Mouse (Mus musculus): ENCODE results near the gene Lmod3. TPM values are rescaled to one million over a fixed set of nuclear protein-coding genes. Genes with fewer than 3 reads are reported as not detected.

The Lmod3 gene
- 0.76 TPM in 1 of 2 replicates, not detected in the other for polyA plus RNA-seq (2015; fragmentation: Nextera tagmentation; extraction: Ambion mirVana)

GRCm38 (mm10) chr6:97252711-97253221 lies at the start of gene Lmod3:
TSS of gene Lmod3 (minus strand) at chr6:97252759.
- Histone ChIP-seq H3K36me3 (ENCODE audit: control insufficient read depth, insufficient read depth, low read length) (no peaks in the 10 kb centered on the region), H3K4me2 (ENCODE audit: low read length) (no peak within 1 kb of the TSS), H3K4me3 (ENCODE audit: low read length) (no peak within 1 kb of the TSS), H3K9me3 (ENCODE audit: control insufficient read depth, low read length) (no peaks in the 10 kb centered on the region), H3K27me3 (replicated peaks; ENCODE audit: control insufficient read depth, insufficient read depth, low read length) (no peaks in the 10 kb centered on the region), H3K9ac (ENCODE audit: low read depth, low read length) (no peak within 1 kb of the TSS), H3K27ac (ENCODE audit: low read depth, low read length) (no peak within 1 kb of the TSS), H3K4me1 (ENCODE audit: control insufficient read depth, insufficient read depth, low read depth, low read length) (no peaks in the 10 kb centered on the region)
- WGBS, result 28% methylated on average over 9 of the region's 9 CpGs
- no peak for ATAC-seq

DNA sequence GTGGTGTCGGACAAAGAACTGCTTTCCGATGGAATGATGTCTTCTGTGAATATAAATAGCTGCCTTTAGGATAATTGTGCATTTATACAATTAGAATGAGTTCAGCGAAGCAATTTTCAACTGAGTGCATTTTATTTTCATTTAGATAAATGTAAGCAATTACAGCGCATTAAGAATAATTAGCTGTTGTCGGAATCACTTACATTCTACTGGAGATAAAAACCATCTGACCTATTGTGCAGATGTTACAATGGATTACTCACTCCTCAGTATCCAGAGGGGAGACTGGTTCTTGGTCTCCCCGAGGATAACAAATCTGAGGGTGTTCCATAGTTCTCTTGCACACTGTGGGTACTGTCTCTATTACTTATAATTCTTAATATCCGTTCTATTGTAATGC lies 49.7 kb upstream of the Lmod3 start:
- H3K9me3 ChIP-seq (ENCODE audit: control insufficient read depth, low read length), result no peaks in the 10 kb centered on the region
- no peak for ATAC-seq
- peaks cover 8% of the 10 kb centered on the region for H3K36me3 ChIP-seq (ENCODE audit: control insufficient read depth, insufficient read depth, low read length)
- H3K9ac ChIP-seq (ENCODE audit: low read depth, low read length), result no peak overlapping the region
- no peak overlapping the region for H3K4me3 ChIP-seq (ENCODE audit: low read length)
- H3K27ac ChIP-seq (ENCODE audit: low read depth, low read length), result no peak overlapping the region
- H3K4me1 ChIP-seq (ENCODE audit: control insufficient read depth, insufficient read depth, low read depth, low read length), result no peaks in the 10 kb centered on the region
- 67% methylated on average over 7 of the region's 7 CpGs for WGBS
- no peak overlapping the region for H3K4me2 ChIP-seq (ENCODE audit: low read length)
- no peaks in the 10 kb centered on the region for H3K27me3 ChIP-seq (replicated peaks; ENCODE audit: control insufficient read depth, insufficient read depth, low read length)

DNA sequence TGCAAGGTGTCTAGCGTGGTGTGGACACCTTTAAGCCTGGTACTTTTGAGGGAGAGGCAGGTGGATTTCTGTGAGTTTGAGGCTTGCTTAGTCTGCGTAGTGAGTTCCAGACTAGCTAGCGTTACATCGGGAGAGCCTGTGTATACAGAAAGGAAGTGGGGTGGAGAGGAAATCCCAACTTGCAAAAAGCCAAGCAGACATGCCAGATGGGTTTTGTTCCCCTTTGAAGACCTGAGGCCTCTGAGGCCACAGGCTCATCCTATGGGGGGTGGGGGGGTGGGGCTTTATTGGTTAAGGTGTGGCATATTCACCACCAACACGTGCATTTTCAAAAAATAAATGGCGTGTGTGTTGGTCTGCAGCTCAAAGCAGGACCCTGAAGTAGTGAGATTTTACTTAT lies 48.1 kb upstream of the Lmod3 start:
- H3K36me3 ChIP-seq (ENCODE audit: control insufficient read depth, insufficient read depth, low read length), result peaks cover 6% of the 10 kb centered on the region; the same call in 1 of the 2 replicates
- H3K4me2 ChIP-seq (ENCODE audit: low read length), result no peak overlapping the region
- H3K4me1 ChIP-seq (ENCODE audit: control insufficient read depth, insufficient read depth, low read depth, low read length), result no peaks in the 10 kb centered on the region
- H3K9me3 ChIP-seq (ENCODE audit: control insufficient read depth, low read length), result no peaks in the 10 kb centered on the region
- ATAC-seq, result no peak
- no peak overlapping the region for H3K27ac ChIP-seq (ENCODE audit: low read depth, low read length)
- H3K4me3 ChIP-seq (ENCODE audit: low read length), result no peak overlapping the region
- WGBS, result 89% methylated on average over 6 of the region's 6 CpGs
- no peaks in the 10 kb centered on the region for H3K27me3 ChIP-seq (replicated peaks; ENCODE audit: control insufficient read depth, insufficient read depth, low read length)
- no peak overlapping the region for H3K9ac ChIP-seq (ENCODE audit: low read depth, low read length)

DNA sequence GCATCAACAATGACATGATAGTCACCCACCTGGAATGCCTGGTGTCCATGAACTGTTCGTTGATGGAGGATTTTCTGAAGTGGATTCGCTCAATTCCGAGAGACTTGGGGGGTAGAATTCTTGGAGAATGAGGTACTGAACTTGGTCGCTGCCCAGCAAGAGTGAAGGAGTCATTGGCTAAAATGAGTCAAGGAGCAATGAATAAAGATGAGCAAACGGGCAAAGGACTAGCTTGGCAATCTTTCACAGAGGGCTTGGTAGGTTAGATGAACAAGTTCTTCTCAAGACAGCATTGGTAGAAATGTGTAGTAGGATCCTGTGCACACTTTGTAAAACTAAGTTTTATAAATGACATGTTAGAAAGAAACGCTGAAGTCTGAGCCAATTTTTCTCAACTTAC lies 47.6 kb upstream of the Lmod3 start:
- Histone ChIP-seq H3K36me3 (ENCODE audit: control insufficient read depth, insufficient read depth, low read length) (peaks cover 10% of the 10 kb centered on the region; the same call in 1 of the 2 replicates), H3K27me3 (replicated peaks; ENCODE audit: control insufficient read depth, insufficient read depth, low read length) (no peaks in the 10 kb centered on the region), H3K4me3 (ENCODE audit: low read length) (no peak overlapping the region), H3K9me3 (ENCODE audit: control insufficient read depth, low read length) (no peaks in the 10 kb centered on the region), H3K27ac (ENCODE audit: low read depth, low read length) (no peak overlapping the region), H3K9ac (ENCODE audit: low read depth, low read length) (no peak overlapping the region), H3K4me2 (ENCODE audit: low read length) (no peak overlapping the region), H3K4me1 (ENCODE audit: control insufficient read depth, insufficient read depth, low read depth, low read length) (no peaks in the 10 kb centered on the region)
- ATAC-seq, result no peak
- 95% methylated on average over 6 of the region's 6 CpGs for WGBS

DNA sequence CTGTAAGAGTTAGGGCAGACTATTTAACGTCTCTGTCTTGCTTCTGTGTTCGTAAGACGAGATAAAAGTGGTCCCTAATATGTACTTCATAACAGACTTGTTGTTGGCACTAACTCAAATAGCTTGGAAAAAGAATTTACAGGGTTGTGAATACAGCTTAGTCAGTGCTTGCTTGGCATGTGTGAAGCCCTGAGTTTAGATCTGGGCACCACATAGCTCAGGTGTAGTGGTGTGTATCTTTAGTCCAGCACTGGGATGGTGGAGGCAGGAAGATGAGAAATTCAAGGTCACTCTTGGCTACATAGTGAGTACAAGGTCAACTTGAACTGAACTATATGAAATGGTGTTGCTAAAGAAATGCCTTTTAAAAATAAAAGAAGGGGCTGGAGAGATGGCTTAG lies 44.6 kb upstream of the Lmod3 start:
- no peak for ATAC-seq
- H3K4me1 ChIP-seq (ENCODE audit: control insufficient read depth, insufficient read depth, low read depth, low read length), result no peaks in the 10 kb centered on the region
- H3K4me2 ChIP-seq (ENCODE audit: low read length), result no peak overlapping the region
- WGBS, result 93% methylated on average over 3 of the region's 3 CpGs
- peaks cover 12% of the 10 kb centered on the region; the same call in 1 of the 2 replicates for H3K36me3 ChIP-seq (ENCODE audit: control insufficient read depth, insufficient read depth, low read length)
- H3K4me3 ChIP-seq (ENCODE audit: low read length), result no peak overlapping the region
- no peak overlapping the region for H3K27ac ChIP-seq (ENCODE audit: low read depth, low read length)
- no peak overlapping the region for H3K9ac ChIP-seq (ENCODE audit: low read depth, low read length)
- no peaks in the 10 kb centered on the region for H3K27me3 ChIP-seq (replicated peaks; ENCODE audit: control insufficient read depth, insufficient read depth, low read length)
- no peaks in the 10 kb centered on the region for H3K9me3 ChIP-seq (ENCODE audit: control insufficient read depth, low read length)

- WGBS, result 93% methylated on average over 21 of the region's 21 CpGs
- H3K4me2 ChIP-seq (ENCODE audit: low read length), result no peak overlapping the region
- no peak overlapping the region for H3K9ac ChIP-seq (ENCODE audit: low read depth, low read length)
- no peaks in the 10 kb centered on the region for H3K27me3 ChIP-seq (replicated peaks; ENCODE audit: control insufficient read depth, insufficient read depth, low read length)
- H3K27ac ChIP-seq (ENCODE audit: low read depth, low read length), result no peak overlapping the region
- no peaks in the 10 kb centered on the region for H3K4me1 ChIP-seq (ENCODE audit: control insufficient read depth, insufficient read depth, low read depth, low read length)
- H3K36me3 ChIP-seq (ENCODE audit: control insufficient read depth, insufficient read depth, low read length), result peaks cover 12% of the 10 kb centered on the region; the same call in 1 of the 2 replicates
- no peak overlapping the region for H3K4me3 ChIP-seq (ENCODE audit: low read length)
- no peak for ATAC-seq
- H3K9me3 ChIP-seq (ENCODE audit: control insufficient read depth, low read length), result no peaks in the 10 kb centered on the region
Measured at GRCm38 (mm10) chr6:97295866-97296527, 43.4 kb upstream of the Lmod3 start.

DNA sequence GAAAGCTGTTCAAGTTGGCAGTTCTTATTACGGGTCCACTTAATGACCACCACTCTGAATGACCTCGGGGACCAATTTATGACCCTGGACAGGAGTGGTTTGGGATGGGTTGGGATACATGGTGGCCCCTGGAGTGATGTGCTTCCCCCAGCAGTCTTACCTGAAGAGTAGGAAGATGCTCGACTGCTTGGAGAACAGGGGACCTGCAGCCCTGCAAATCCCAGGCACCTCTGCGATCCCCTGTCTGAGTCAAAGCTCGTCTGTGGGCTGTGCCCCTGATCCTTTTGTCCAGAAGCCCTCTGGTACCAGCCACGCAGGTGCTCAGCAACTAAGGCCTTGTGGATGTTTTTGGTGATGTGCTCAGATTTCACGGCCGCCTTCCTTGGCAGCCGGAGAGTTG lies 42.9 kb upstream of the Lmod3 start:
- no peaks in the 10 kb centered on the region for H3K27me3 ChIP-seq (replicated peaks; ENCODE audit: control insufficient read depth, insufficient read depth, low read length)
- no peaks in the 10 kb centered on the region for H3K4me1 ChIP-seq (ENCODE audit: control insufficient read depth, insufficient read depth, low read depth, low read length)
- no peaks in the 10 kb centered on the region for H3K9me3 ChIP-seq (ENCODE audit: control insufficient read depth, low read length)
- no peak for ATAC-seq
- no peak overlapping the region for H3K4me3 ChIP-seq (ENCODE audit: low read length)
- H3K9ac ChIP-seq (ENCODE audit: low read depth, low read length), result no peak overlapping the region
- H3K27ac ChIP-seq (ENCODE audit: low read depth, low read length), result no peak overlapping the region
- H3K36me3 ChIP-seq (ENCODE audit: control insufficient read depth, insufficient read depth, low read length), result peaks cover 12% of the 10 kb centered on the region; the same call in 1 of the 2 replicates
- WGBS, result 94% methylated on average over 9 of the region's 9 CpGs
- no peak overlapping the region for H3K4me2 ChIP-seq (ENCODE audit: low read length)

- H3K9me3 ChIP-seq (ENCODE audit: control insufficient read depth, low read length), result no peaks in the 10 kb centered on the region
- no peak overlapping the region for H3K27ac ChIP-seq (ENCODE audit: low read depth, low read length)
- peaks cover 12% of the 10 kb centered on the region; the same call in 1 of the 2 replicates for H3K36me3 ChIP-seq (ENCODE audit: control insufficient read depth, insufficient read depth, low read length)
- no peaks in the 10 kb centered on the region for H3K4me1 ChIP-seq (ENCODE audit: control insufficient read depth, insufficient read depth, low read depth, low read length)
- no peak for ATAC-seq
- no peaks in the 10 kb centered on the region for H3K27me3 ChIP-seq (replicated peaks; ENCODE audit: control insufficient read depth, insufficient read depth, low read length)
- 91% methylated on average over 12 of the region's 12 CpGs for WGBS
- no peak overlapping the region for H3K9ac ChIP-seq (ENCODE audit: low read depth, low read length)
- no peak overlapping the region for H3K4me2 ChIP-seq (ENCODE audit: low read length)
- no peak overlapping the region for H3K4me3 ChIP-seq (ENCODE audit: low read length)
Measured at GRCm38 (mm10) chr6:97293667-97294569, 41.4 kb upstream of the Lmod3 start.

DNA sequence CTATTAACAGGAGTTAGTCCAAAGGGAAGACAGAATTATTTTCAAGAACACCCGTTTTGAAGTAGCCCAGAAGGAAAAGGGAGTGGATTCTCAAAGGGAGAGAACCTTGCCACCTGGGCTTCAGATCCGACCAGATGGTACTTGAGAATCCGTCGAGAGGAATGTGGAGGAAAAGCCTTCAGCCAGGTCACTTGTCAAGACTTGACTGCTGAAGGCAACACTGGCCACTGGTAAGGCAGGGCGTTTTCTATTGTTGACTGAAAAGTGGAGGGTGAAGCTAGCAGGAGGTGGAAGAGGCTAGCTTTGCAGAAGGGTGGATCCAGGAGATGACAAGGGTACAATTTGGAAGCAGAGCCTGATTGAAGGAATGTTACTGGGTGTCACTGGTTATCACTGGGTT lies 40.3 kb upstream of the Lmod3 start:
- H3K27ac ChIP-seq (ENCODE audit: low read depth, low read length), result no peak overlapping the region
- no peaks in the 10 kb centered on the region for H3K9me3 ChIP-seq (ENCODE audit: control insufficient read depth, low read length)
- H3K27me3 ChIP-seq (replicated peaks; ENCODE audit: control insufficient read depth, insufficient read depth, low read length), result no peaks in the 10 kb centered on the region
- ATAC-seq, result no peak
- no peak overlapping the region for H3K4me3 ChIP-seq (ENCODE audit: low read length)
- 85% methylated on average over 5 of the region's 5 CpGs for WGBS
- H3K4me2 ChIP-seq (ENCODE audit: low read length), result no peak overlapping the region
- peaks cover 12% of the 10 kb centered on the region for H3K36me3 ChIP-seq (ENCODE audit: control insufficient read depth, insufficient read depth, low read length)
- H3K4me1 ChIP-seq (ENCODE audit: control insufficient read depth, insufficient read depth, low read depth, low read length), result no peaks in the 10 kb centered on the region
- no peak overlapping the region for H3K9ac ChIP-seq (ENCODE audit: low read depth, low read length)

All from hindbrain, embryonic 16.5 days (tissue).